Mouse (Mus musculus): Measurements from ENCODE around the gene Hist3h2a.
"Not testable (repeated sequence)": the region's sequence is repeated elsewhere in the genome, so short reads cannot be mapped to it uniquely, and the experiment has no call there.

The Hist3h2a gene

GRCm38 (mm10) chr11:58947798-58948528, 6.5 kb upstream of the Hist3h2a start:
- DNase-seq (ENCODE audit: low read depth, low spot score) = no peak

- peak; percentile 96 for DNase-seq (ENCODE audit: low read depth, low spot score)
Observed at GRCm38 (mm10) chr11:58948542-58949479, 5.7 kb upstream of the Hist3h2a start, which contains the start of gene Hist3h2ba. Gene Hist3h2ba (plus strand): TSS chr11:58948920.

- peak; percentile 69 for DNase-seq (ENCODE audit: low read depth, low spot score)
Observed at GRCm38 (mm10) chr11:58949480-58950431, 4.7 kb upstream of the Hist3h2a start.

- no peak for DNase-seq (ENCODE audit: low read depth, low spot score)
Observed at GRCm38 (mm10) chr11:58951210-58951609, 3.3 kb upstream of the Hist3h2a start.

GRCm38 (mm10) chr11:58953351-58954169, 925 bp upstream of the Hist3h2a start:
- DNase-seq (ENCODE audit: low read depth, low spot score) = peak; percentile 38

- not testable (repeated sequence) for DNase-seq (ENCODE audit: low read depth, low spot score)
Observed at GRCm38 (mm10) chr11:58954170-58954419, 390 bp upstream of the Hist3h2a start.

GRCm38 (mm10) chr11:58955143-58955867, 820 bp downstream of the Hist3h2a start:
- DNase-seq (ENCODE audit: low read depth, low spot score) = no peak

GRCm38 (mm10) chr11:58955868-58956257, 1.4 kb downstream of the Hist3h2a start:
- DNase-seq (ENCODE audit: low read depth, low spot score) = no peak

- DNase-seq (ENCODE audit: low read depth, low spot score) = no peak
Observed at GRCm38 (mm10) chr11:58957226-58957914, 2.9 kb downstream of the Hist3h2a start.

GRCm38 (mm10) chr11:58958536-58958935, 4.1 kb downstream of the Hist3h2a start:
- no peak for DNase-seq (ENCODE audit: low read depth, low spot score)

- no peak for DNase-seq (ENCODE audit: low read depth, low spot score)
Observed at GRCm38 (mm10) chr11:58959186-58959825, 4.8 kb downstream of the Hist3h2a start.

GRCm38 (mm10) chr11:58959921-58960465, 5.5 kb downstream of the Hist3h2a start:
- peak; percentile 89 for DNase-seq (ENCODE audit: low read depth, low spot score)

- DNase-seq (ENCODE audit: low read depth, low spot score) = peak; percentile 86
Observed at GRCm38 (mm10) chr11:58961364-58962177, 7.1 kb downstream of the Hist3h2a start.

GRCm38 (mm10) chr11:58963543-58963942, 9.1 kb downstream of the Hist3h2a start:
- DNase-seq (ENCODE audit: low read depth, low spot score) = peak; percentile 68

GRCm38 (mm10) chr11:58964216-58964615, 9.7 kb downstream of the Hist3h2a start:
- no peak for DNase-seq (ENCODE audit: low read depth, low spot score)

GRCm38 (mm10) chr11:58965001-58965760, 10.7 kb downstream of the Hist3h2a start:
- no peak for DNase-seq (ENCODE audit: low read depth, low spot score)

GRCm38 (mm10) chr11:58967346-58967745, 12.9 kb downstream of the Hist3h2a start:
- peak; percentile 55 for DNase-seq (ENCODE audit: low read depth, low spot score)
